Mouse (Mus musculus): ENCODE data around the gene Pcca.
"Not testable (repeated sequence)": the region's sequence is repeated elsewhere in the genome, so short reads cannot be mapped to it uniquely, and the experiment has no call there.

Pcca gene

DNA sequence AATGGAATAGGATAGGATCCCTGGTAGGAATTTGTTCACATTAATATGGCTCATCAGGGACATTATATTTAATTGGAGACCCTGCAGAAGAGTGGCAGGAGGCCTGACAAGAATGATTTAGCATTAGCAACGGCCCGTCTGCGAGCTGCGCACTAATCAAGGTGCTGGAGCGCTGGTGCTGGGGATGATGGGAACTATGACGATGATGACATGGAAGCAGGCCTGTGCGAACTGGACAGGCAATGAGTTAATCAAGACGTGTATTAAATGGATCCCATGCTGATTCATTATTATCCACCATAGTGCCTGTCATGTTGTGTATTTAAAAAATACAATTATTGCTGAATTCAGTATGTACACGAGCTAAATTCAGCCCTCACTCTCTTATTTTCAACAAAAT, 36.7 kb downstream of the Pcca start:
- DNase-seq, result no peak

DNA sequence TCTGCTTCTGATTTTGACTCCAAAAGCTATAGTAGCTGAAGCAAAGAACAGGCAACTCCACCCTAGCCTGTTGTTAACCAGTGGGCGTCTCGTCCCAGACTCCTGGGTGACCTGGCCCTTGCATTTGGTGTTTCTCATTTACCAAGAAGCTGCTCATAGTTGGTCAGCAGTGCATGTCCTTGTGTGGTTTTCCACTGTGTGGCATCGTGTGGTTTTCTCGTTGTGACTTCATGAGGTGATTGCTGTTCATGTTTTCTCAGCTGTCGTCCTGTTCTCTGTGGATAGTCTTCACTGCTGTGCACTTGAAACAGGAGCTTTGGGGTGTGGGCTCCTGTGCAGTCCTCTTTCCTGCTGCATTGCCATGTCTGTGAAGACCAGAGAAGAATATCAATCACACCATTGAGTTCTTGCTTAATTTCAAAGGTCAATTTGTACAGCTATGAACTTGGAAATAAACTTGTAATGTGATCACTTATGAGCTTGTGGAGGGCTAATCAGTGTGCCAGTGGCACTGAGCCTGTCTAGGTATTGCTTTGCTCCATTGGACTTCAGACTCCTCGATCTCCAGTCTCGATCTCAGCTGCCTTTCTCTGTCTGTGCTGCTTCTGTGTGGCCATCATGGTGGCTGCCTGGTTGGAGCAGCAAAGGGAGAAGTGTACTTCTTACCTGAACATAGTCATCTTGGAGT, 40.1 kb downstream of the Pcca start:
- no peak for DNase-seq

DNA sequence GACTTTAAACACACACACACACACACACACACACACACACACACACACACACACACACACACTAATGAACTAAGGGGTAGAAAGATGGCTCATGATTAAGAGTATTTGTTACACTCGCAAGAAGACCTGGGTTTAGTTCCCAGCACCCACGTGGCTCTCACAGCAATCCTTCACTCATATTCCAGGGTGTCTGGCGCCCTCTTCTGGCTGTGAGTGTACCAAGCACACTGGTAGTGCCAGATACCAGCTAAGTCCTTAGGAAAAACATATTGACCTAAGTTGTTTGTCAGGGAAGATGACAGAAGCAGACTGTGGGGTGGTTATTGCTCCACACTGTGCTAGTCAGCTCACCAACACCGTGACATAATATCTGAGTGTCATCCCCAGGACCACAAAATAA, 43.7 kb downstream of the Pcca start:
- no peak for DNase-seq

GRCm38 (mm10) chr14:122582057-122582456, 47.9 kb downstream of the Pcca start:
- DNase-seq, result no peak

GRCm38 (mm10) chr14:122582491-122583077, 48.5 kb downstream of the Pcca start:
- DNase-seq, result no peak

DNA sequence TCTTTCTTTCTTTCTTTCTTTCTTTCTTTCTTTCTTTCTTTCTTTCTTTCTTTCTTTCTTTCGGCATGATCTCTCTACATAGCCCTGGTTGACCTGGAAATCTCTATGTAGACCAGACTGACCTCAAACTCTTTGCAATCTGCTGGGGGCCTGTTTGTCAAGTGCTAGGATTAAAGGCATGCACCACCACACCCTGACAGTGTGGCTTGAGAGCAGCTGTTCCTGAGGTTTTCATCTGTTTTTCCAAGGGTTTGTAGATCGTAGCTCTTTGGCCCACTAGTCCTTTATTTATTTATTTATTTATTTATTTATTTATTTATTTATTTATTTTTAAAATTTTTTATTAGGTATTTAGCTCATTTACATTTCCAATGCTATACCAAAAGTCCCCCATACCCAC, 50.0 kb downstream of the Pcca start:
- DNase-seq, result not testable (repeated sequence)

DNA sequence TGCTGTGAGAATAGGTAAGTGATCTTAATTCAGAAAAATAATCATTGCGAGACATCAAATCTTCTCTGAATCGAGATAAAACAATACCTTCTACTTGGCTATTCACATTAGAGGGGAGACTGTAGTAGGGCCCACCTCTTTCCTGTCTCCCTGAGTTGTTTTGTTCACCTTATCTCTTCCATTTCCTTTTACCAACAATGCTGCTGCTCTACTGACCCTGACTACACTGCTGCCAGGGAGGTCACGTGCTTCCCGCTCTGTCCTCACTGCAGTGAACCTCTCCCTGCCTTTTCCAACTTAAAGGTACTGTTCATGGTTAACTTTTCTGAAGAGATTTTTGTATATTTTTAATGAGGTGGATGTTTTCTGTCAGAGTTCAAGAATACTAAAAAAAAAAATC, 52.8 kb downstream of the Pcca start:
- no peak for DNase-seq

GRCm38 (mm10) chr14:122597534-122597933, 63.4 kb downstream of the Pcca start:
- no peak for DNase-seq

- no peak for DNase-seq
Observed at GRCm38 (mm10) chr14:122598802-122599201, 64.7 kb downstream of the Pcca start.

DNA sequence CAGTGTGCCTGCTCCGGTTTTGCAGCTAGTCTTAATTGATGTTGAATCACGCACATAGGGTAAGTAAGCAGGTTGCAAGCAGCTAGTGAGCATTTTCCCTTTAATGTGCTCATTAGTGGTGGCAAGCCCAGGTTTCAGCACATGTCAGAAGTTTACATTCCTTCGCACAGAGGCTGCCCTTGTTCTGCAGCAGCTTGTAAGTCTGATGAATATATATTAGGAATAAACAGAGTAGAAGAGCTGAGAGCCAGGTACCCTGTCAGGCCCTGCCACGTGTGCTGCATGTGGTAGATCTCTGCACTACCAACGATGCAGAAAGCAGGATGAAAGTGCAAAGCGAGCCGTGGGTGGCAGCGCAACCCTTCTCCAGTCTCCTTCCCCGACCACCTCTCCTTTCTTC, 65.7 kb downstream of the Pcca start:
- peak; percentile 19 for DNase-seq

- peak; percentile 11 for DNase-seq
Observed at GRCm38 (mm10) chr14:122602701-122603100, 68.6 kb downstream of the Pcca start.

DNA sequence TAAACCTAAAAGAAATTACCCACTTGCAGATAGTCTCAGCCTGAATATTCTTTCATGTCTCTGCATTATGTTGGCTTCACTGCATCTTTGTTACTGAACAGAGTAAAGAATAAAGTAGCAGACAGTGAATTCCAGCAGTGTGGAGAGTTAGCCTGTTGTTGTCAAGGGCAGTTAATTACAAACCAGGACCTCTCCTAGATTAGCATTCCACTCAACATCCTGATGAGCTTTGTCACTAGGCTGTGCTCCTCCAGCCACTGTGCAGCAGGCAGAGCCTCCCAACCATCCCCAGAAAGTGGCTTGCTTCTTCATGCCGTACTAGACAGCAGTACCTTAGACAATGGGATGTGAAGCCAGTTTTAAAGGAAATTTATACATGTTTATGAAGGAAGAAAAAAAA, 72.4 kb downstream of the Pcca start:
- peak; percentile 12 for DNase-seq

DNA sequence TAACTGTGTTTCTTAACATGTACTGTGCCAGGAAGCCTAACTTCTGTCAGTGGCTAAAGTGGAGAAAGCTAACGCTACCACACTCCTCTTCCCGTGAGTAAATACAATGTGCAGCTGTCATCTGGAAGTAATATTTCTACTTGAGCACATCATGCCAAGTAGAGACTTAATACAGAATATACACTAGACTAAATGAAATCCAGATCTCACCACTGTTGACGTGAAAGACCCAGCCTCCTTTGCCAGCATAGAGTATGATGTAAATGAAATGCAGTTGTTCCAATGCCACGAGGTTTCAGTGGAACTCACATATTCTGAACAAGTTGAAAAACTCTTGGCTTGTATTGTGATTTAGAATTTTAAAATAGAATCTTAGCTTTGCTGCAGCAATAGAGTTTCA, 73.3 kb downstream of the Pcca start:
- DNase-seq, result no peak

DNA sequence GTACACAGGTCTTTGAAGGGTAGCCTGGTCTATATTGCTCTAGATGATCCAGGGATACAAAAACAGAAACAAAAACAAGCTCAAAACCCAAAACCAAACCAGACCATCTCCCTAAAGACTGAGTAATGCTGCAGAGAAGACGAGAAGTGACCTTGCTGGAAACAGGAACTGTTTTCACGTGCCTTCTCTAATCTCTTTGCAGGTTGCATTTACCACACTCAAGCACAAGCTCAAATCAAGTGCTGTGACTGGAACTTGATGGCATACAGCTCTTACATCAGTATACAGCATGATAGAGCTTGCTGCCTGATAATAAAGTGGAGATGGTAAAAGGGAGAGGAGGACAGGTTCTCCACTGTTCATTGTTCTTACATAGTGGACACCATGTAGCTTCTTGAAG, 74.2 kb downstream of the Pcca start:
- DNase-seq, result no peak

- no peak for DNase-seq
Observed at GRCm38 (mm10) chr14:122611035-122611434, 76.9 kb downstream of the Pcca start.

GRCm38 (mm10) chr14:122612317-122612716, 78.2 kb downstream of the Pcca start:
- DNase-seq, result no peak

GRCm38 (mm10) chr14:122617656-122618055, 83.5 kb downstream of the Pcca start:
- no peak for DNase-seq

DNA sequence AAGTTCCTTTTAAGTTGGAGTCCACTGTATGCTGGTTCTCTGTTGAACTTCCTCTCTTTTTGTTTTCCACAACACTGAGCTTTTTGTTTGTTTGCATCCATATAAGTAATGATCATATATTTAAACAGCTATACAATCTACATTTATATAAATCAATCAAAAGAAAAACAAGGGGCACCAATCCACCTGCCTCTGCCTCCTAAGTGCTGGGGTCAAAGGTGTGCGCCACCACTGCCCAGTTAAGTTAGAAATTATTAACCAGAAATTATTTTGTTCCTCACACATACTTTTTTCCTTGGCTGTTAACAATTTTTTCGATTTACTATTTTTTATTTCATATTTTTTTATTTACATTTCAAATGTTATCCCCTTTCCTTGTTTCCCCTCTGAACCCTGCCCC, 99.3 kb downstream of the Pcca start:
- no peak for DNase-seq

DNA sequence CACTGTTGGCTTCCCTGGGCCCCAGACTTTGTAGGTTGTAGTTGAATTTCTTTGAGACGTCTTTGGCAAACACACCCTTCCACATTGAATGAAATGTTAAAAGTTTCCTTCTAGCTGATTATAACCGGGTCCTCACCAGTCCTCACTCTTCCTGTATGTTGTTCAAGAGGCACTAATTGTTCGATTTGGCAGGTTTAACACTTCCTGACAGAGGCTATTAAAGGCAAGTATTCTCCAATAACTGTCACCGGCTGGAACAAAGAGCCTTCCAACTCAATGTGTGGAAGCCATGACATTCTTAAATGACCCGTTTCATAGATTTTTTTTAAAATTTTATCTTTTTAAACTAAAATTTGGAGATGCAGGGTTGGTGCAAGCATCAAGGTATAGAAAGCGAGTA, 102.5 kb downstream of the Pcca start:
- DNase-seq, result no peak

- DNase-seq, result no peak
Observed at GRCm38 (mm10) chr14:122637798-122638555, 103.9 kb downstream of the Pcca start.

DNA sequence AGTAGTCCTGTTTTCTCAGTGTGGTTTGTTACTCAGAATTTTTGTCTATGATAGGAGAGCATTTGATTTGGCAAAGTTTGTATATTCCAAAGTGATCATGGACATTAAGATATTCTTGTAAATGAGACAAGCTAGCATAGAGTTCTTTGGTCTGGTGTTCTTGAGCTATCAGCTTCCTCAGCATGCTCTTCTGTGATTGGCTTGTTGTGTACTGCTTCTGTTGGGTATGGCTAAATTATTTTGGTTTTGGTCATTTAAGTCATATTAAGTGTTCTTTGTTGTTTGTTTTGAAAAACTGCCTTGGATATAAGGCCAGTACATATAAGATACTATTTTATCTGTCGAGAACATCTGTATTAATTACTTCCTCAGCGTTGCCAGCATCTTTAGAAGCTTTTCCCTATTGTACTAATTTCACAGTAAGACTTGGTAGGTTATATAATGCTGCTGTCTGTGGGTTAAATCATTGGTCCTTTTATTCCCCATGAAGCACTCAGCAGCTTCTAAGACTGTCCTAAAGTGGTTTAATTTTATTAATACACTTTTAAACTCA, 105.1 kb downstream of the Pcca start:
- DNase-seq, result no peak

GRCm38 (mm10) chr14:122642432-122642831, 108.3 kb downstream of the Pcca start:
- no peak for DNase-seq

DNA sequence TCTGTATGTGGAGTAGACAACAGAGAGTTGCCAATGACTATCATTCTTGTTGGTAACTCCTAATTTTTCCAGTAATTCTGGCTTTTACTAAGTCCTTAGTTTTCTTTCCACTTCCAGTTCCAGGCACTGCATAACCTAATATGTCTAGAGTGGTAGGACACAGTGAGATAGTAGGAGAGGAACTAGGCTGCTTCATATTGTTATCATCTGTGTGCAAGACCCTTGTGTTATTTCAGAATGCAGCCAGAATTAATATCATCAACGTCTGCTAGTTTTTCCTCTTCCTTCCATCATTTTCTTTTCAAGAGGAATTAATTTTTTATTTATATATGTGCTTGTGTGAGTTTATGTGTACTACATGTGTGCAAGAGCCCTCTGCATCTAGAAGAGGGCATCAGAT, 114.1 kb downstream of the Pcca start:
- no peak for DNase-seq

All from kidney, postnatal 10 days (tissue).